Mouse (Mus musculus) hindbrain, embryonic 11.5 days (tissue): Measurements from ENCODE around the gene Tmprss7. TPM values are rescaled to one million over a fixed set of nuclear protein-coding genes. Genes with fewer than 3 reads are reported as not detected.

Experiments used
- ATAC-seq: fragments of 200-750 bp; cut with Nextera tagmentation; 2 replicates; pipeline ENCODE4 v1.8.0; 2017; ENCODE audit warnings: mild to moderate bottlenecking, moderate TSS enrichment, moderate library complexity; ENCODE audit not compliant: low FRiP score
- DNase-seq: peaks from one replicate; pipeline ENCODE4 v3.0.0-alpha.2; 2015; ENCODE audit warnings: low spot score
- H3K27ac ChIP-seq: fragments of 300-500 bp; sonication (generic); 2 replicates; pipeline ENCODE4 v1.5.1; 2014; ENCODE audit warnings: mild to moderate bottlenecking, low read depth, low read length
- H3K27me3 ChIP-seq: fragments of 300-500 bp; sonication (generic); 2 replicates; pipeline ENCODE4 v1.6.1; 2014; ENCODE audit warnings: mild to moderate bottlenecking, low read length, moderate library complexity, mixed read lengths; ENCODE audit not compliant: control insufficient read depth, insufficient read depth
- H3K36me3 ChIP-seq: fragments of 300-500 bp; sonication (generic); 2 replicates; pipeline ENCODE4 v1.6.1; 2014; ENCODE audit warnings: mild to moderate bottlenecking, low read length, moderate library complexity, mixed read lengths; ENCODE audit not compliant: control insufficient read depth, insufficient read depth
- H3K4me1 ChIP-seq: fragments of 300-500 bp; sonication (generic); replicated peaks from 2 replicates; pipeline ENCODE4 v1.6.1; 2014; ENCODE audit warnings: low read length, mixed read lengths; ENCODE audit not compliant: control insufficient read depth, insufficient read depth
- H3K4me2 ChIP-seq: fragments of 300-500 bp; sonication (generic); replicated peaks from 2 replicates; pipeline ENCODE4 v1.6.1; 2014; ENCODE audit warnings: mild to moderate bottlenecking, low read depth, low read length
- H3K4me3 ChIP-seq: fragments of 300-500 bp; sonication (generic); 2 replicates; pipeline ENCODE4 v1.5.1; 2014; ENCODE audit warnings: low read depth, low read length
- H3K9ac ChIP-seq: fragments of 300-500 bp; sonication (generic); 2 replicates; pipeline ENCODE4 v1.6.1; 2014; ENCODE audit warnings: low read depth, low read length
- H3K9me3 ChIP-seq: fragments of 300-500 bp; sonication (generic); 2 replicates; pipeline ENCODE4 v1.6.1; 2016; ENCODE audit warnings: low read length; ENCODE audit not compliant: control insufficient read depth
- WGBS: fragments of 180-500 bp; shearing (Covaris S2); extraction: QIAGEN DNeasy Blood & Tissue Kit; methylation state at CpG from one replicate; pipeline ENCODE4 v1.1.7; 2014; 5-methylcytosine and 5-hydroxymethylcytosine counted together
- polyA plus RNA-seq: library from polyadenylated mRNA; unstranded; fragments of >200 nt; fragmentation: Nextera tagmentation; extraction: Ambion mirVana; gene quantifications from 2 replicates; pipeline ENCODE4 v1.2.1, GENCODE M21; 2014

Gene Tmprss7
- polyA plus RNA-seq, 1 experiment from 2014 or later, result 0.99 TPM

DNA sequence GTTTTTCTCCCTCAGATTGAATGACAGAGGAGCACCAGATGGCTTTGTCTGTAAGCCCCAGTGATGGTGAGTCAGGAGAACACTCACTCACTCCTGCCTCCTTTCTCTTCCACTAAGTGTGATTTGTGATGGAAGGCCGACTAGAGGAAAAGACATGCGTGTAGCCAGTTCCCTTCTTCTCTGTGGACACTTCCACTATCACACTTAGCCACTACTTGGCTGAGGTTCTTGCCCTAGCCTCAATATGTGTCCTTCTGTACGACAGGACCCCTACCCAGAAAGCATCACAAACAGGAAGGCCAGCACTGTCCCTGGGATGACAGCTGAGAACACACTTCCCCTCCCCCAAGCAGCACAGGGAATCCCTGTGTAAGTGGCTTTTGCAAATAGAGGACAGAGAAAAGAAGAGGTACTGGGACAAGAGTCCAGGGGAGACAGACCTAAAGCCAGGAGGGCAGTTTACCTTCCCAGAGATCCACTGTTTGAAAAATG, 29.0 kb upstream of the Tmprss7 start:
- Histone ChIP-seq H3K4me1 (peaks cover 2% of the 10 kb centered on the region; the same call in 1 of the 2 replicates), H3K9ac (peak overlapping the region; percentile 72), H3K9me3 (no peaks in the 10 kb centered on the region), H3K36me3 (peaks cover 8% of the 10 kb centered on the region), H3K27ac (peak overlapping the region; percentile 91), H3K27me3 (no peaks in the 10 kb centered on the region), H3K4me3 (peak overlapping the region; percentile 50), H3K4me2 (peak overlapping the region; percentile 66)
- DNase-seq (peak; percentile 38), ATAC-seq (0 out of 2 replicates have a peak, but pooled peaks have one; percentile 8)
- 58% methylated on average over 3 of the region's 3 CpGs for WGBS

DNA sequence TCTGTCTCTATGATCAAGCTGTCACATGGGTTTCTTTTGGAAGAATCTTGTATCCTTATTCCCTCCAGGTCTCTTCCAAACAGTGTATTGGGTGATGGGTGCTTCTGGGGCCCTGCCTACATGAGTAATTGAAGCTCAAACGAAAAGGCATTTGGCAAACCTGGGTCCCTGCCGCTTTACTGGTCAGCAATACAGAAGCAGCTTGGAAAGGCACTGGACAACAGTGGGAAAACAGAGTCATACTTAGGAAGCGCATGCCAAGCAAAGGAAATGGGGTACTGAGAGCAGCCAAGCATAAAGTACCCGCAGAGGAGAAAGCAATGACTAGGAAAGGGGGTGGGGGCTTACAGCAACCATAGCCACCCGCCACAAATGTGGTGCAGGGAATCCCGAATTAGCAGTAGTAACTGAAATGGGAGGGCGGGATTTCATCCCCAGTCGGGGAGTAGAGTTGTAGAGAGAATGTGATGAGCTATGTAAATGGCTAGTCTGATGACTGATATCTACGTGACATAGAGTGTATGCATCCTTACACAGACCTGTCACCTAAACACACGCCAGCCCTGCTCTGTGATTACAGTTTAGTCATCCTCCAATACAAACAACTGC, 26.7 kb upstream of the Tmprss7 start:
- Histone ChIP-seq H3K27me3 (no peaks in the 10 kb centered on the region), H3K4me1 (peaks cover 2% of the 10 kb centered on the region; the same call in 1 of the 2 replicates), H3K9me3 (no peaks in the 10 kb centered on the region), H3K36me3 (peaks cover 11% of the 10 kb centered on the region), H3K9ac (no peak overlapping the region), H3K4me2 (no peak overlapping the region), H3K27ac (no peak overlapping the region), H3K4me3 (no peak overlapping the region)
- no peak for DNase-seq
- no peak for ATAC-seq
- 91% methylated on average over 10 of the region's 10 CpGs for WGBS

DNA sequence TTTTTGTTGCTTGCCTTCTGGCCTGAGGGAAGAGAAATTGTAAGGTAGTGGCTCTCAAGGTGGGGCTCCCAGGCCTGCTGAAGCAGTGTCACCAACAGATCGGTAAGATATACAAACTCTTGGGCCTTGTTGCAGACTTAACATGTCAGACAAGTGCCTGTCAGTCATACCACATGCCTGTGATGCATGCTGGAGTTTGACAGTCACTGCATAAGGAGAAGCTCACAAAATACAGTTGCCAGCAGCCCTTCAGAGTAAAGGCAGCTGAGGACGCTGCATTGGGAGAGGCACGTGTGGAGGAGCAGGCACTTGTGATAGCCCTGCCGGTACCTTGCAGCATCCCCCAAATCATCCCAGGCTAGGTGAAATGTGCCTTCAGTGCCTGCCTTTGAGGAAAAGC, 24.8 kb upstream of the Tmprss7 start:
- 94% methylated on average over 4 of the region's 4 CpGs for WGBS
- Histone ChIP-seq H3K9me3 (no peaks in the 10 kb centered on the region), H3K36me3 (peaks cover 16% of the 10 kb centered on the region), H3K4me1 (peaks cover 2% of the 10 kb centered on the region; the same call in 1 of the 2 replicates), H3K9ac (no peak overlapping the region), H3K27ac (no peak overlapping the region), H3K4me2 (no peak overlapping the region), H3K4me3 (no peak overlapping the region), H3K27me3 (no peaks in the 10 kb centered on the region)
- DNase-seq (no peak), ATAC-seq (no peak)

DNA sequence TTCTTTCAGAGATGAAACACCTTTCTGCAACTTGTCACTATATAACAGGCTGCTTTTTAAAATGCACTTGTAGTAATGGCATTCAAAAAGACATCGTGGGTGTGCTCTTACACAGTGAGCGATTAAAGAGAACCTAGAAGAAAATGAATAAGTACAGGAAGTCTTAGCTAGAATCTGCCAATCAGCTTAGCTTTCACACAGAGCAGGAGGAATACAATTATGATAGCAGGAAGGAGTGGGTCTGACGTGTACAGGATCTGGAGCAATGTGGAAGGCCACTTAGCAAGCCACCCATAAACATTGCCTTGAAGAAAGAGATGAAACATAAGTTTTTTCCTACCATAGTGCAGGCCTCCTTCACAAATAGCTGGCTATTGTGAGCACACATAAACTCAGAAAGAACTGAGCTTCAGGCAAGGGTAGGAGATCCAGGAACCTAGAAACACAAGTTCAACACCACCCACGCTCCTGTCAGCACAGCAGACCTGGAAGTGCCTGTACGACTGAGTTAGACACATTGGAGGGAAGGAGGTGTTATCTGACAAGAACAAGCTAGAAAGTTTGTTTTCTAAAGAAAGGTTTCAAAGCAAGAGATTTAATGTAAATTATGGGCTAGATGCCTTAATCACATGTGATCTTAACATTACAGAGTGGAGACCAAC, 21.2 kb upstream of the Tmprss7 start:
- Histone ChIP-seq H3K9ac (no peak overlapping the region), H3K27me3 (no peaks in the 10 kb centered on the region), H3K27ac (no peak overlapping the region), H3K9me3 (no peaks in the 10 kb centered on the region), H3K4me1 (no peaks in the 10 kb centered on the region; the same call in 1 of the 2 replicates), H3K4me3 (no peak overlapping the region), H3K4me2 (no peak overlapping the region), H3K36me3 (peaks cover 20% of the 10 kb centered on the region)
- WGBS, result 88% methylated on average over 5 of the region's 5 CpGs
- ATAC-seq, result no peak
- no peak for DNase-seq

DNA sequence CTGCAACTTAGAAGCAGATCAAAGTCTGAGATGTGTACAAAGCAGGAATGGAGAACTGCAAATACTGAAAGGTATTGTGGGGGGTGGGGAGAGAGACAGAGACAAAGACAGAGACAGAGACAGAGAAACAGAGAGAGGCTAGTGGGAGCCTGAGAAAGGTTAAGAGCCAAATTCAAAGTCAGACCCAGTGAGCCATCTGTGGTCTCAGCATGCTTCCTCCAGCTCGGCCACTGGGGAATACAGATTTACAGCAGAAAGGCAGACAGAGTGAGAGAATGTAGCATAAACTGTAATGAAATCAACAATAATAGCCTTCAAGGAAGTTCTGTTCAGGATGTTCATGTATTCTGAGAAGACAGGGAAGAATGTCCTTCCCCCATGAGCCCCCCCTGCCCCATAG, 20.4 kb upstream of the Tmprss7 start:
- H3K9me3 ChIP-seq, result no peaks in the 10 kb centered on the region
- H3K36me3 ChIP-seq, result peaks cover 17% of the 10 kb centered on the region
- H3K27me3 ChIP-seq, result no peaks in the 10 kb centered on the region
- 89% methylated on average over 1 of the region's 1 CpGs for WGBS
- no peak for ATAC-seq
- H3K9ac ChIP-seq, result no peak overlapping the region
- no peak overlapping the region for H3K27ac ChIP-seq
- H3K4me1 ChIP-seq, result no peaks in the 10 kb centered on the region; the same call in 1 of the 2 replicates
- no peak for DNase-seq
- no peak overlapping the region for H3K4me3 ChIP-seq
- H3K4me2 ChIP-seq, result no peak overlapping the region

DNA sequence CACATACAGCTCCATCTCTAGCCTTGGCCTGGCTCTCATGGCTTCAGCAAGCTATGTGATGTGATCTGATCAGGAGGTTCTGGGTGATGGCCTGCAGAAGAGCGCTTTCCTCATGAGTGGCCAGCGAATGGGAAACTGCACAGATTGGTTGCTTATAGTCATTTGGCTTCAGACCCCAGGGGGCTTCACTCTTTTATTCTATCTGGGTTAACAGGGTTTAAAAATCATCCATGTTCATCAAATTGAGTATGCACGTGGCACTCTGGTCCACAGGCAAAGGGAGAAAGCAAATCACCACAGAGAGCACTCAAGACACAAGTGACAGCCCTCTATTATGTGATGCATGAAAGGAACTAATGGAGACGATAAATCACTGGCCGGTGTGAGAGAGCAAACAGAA, 19.8 kb upstream of the Tmprss7 start:
- WGBS, result 78% methylated on average over 5 of the region's 5 CpGs
- Histone ChIP-seq H3K4me3 (no peak overlapping the region), H3K27ac (no peak overlapping the region), H3K4me2 (no peak overlapping the region), H3K36me3 (peaks cover 13% of the 10 kb centered on the region), H3K9ac (no peak overlapping the region), H3K9me3 (no peaks in the 10 kb centered on the region), H3K27me3 (no peaks in the 10 kb centered on the region), H3K4me1 (no peaks in the 10 kb centered on the region; the same call in 1 of the 2 replicates)
- ATAC-seq (peak; percentile 36; the same call in 1 of the 2 replicates), DNase-seq (no peak)

DNA sequence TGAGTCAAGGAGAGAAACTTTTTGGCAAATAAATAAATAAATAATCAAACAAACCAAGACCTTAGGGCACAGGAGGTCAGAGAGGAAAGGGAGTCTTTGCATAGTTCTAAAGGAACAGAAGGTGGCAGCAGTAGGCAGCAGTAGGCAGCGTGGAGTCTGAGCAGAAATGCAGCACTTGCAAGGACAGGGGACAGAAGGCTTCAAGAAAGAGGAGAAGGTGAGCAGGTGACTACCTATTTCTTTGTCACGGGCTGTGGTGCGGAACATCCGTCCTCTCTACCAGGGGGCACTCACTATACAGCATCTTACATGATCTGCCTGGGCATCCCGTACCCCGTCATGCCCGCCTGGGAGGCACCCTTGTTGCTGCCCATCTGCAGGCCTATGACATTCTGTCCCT, 17.8 kb upstream of the Tmprss7 start:
- H3K4me2 ChIP-seq, result no peak overlapping the region
- 80% methylated on average over 7 of the region's 7 CpGs for WGBS
- no peak overlapping the region for H3K27ac ChIP-seq
- ATAC-seq, result peak; percentile 13; the same call in 1 of the 2 replicates
- H3K36me3 ChIP-seq, result peaks cover 8% of the 10 kb centered on the region; the same call in 1 of the 2 replicates
- no peaks in the 10 kb centered on the region; the same call in 1 of the 2 replicates for H3K4me1 ChIP-seq
- no peaks in the 10 kb centered on the region for H3K9me3 ChIP-seq
- H3K27me3 ChIP-seq, result no peaks in the 10 kb centered on the region
- no peak for DNase-seq
- H3K4me3 ChIP-seq, result no peak overlapping the region
- no peak overlapping the region for H3K9ac ChIP-seq

DNA sequence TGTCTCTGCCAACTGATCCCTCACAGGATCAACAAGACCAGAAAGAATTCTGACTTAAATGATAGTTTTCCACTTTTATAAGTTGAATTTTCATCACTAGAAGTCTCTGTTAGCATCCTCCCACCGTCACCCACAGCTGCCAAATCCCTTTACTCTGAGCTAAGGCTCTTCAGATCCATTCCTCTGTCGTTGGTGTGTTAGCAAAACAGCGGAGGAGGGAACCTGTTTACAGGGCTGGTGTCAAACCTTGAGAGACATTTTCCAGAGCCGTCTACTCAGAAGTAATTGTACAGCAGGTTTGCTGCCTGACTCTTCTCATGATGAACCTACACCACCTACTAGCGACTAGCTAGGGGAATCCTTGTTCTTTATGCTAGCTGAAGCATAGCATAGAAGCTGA, 5.8 kb upstream of the Tmprss7 start:
- H3K4me3 ChIP-seq, result no peak overlapping the region
- ATAC-seq, result no peak
- 78% methylated on average over 5 of the region's 5 CpGs for WGBS
- no peaks in the 10 kb centered on the region for H3K4me1 ChIP-seq
- H3K9me3 ChIP-seq, result no peaks in the 10 kb centered on the region
- H3K9ac ChIP-seq, result no peak overlapping the region
- H3K36me3 ChIP-seq, result no peaks in the 10 kb centered on the region
- no peak for DNase-seq
- no peaks in the 10 kb centered on the region for H3K27me3 ChIP-seq
- H3K4me2 ChIP-seq, result no peak overlapping the region
- no peak overlapping the region for H3K27ac ChIP-seq

DNA sequence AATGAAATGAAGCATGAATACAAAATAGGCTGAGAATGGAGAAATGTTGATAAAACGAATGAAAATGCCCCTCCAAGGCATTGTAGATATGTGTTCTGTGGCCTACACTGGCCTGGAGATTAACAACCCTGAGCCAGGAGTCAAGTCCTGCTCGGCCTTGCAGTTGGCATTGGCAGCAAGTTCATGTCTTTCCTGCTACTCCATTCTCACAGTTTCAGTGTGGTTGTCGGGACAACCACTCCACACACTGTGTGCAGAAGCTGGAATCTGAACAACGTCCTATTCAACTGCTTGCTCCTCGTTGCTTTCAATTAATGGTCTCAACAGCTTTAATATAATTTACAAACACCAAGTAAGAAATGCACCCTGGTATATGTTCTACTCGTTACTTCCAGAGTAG, 4.5 kb upstream of the Tmprss7 start:
- WGBS, result 70% methylated on average over 6 of the region's 6 CpGs
- Histone ChIP-seq H3K4me3 (no peak overlapping the region), H3K9me3 (no peaks in the 10 kb centered on the region), H3K27ac (no peak overlapping the region), H3K4me2 (no peak overlapping the region), H3K4me1 (no peaks in the 10 kb centered on the region), H3K36me3 (no peaks in the 10 kb centered on the region), H3K9ac (no peak overlapping the region), H3K27me3 (no peaks in the 10 kb centered on the region)
- ATAC-seq (no peak), DNase-seq (no peak)
